Mouse (Mus musculus): Measurements from ENCODE around the gene Exog. TPM values are rescaled to one million over a fixed set of nuclear protein-coding genes. Genes with fewer than 3 reads are reported as not detected.
A peak's percentile ranks its signal among the peaks of the same experiment; 100 is the strongest.

Exog gene
- polyA plus RNA-seq, 1 experiment = 2.2 TPM

- H3K4me1 ChIP-seq (ENCODE audit: control insufficient read depth, insufficient read depth, low read length) = no peaks in the 10 kb centered on the region
- H3K27ac ChIP-seq (ENCODE audit: insufficient read depth, low read depth, low read length) = no peak overlapping the region
- H3K36me3 ChIP-seq (ENCODE audit: control insufficient read depth, insufficient read depth, low read length) = no peaks in the 10 kb centered on the region
- H3K4me3 ChIP-seq (ENCODE audit: insufficient read depth, low read depth, low read length) = no peak overlapping the region
- WGBS = 57% methylated on average over 7 of the region's 7 CpGs
- no peak for DNase-seq
- H3K27me3 ChIP-seq (replicated peaks; ENCODE audit: control insufficient read depth, insufficient read depth, low read length) = no peaks in the 10 kb centered on the region
- no peak for TF ChIP-seq CTCF (conservative IDR thresholded peaks at IDR 0.05; ENCODE audit: insufficient read depth, insufficient read length, low read depth, low read length)
- no peak for TF ChIP-seq POLR2A (IDR thresholded peaks at IDR 0.05; ENCODE audit: low read depth, low read length)
Observed at GRCm38 (mm10) chr9:119498885-119499284, 54.1 kb downstream of the Exog start.

- 95% methylated on average over 9 of the region's 9 CpGs for WGBS
- H3K4me3 ChIP-seq (ENCODE audit: insufficient read depth, low read depth, low read length) = no peak overlapping the region
- DNase-seq = no peak
- H3K27me3 ChIP-seq (replicated peaks; ENCODE audit: control insufficient read depth, insufficient read depth, low read length) = no peaks in the 10 kb centered on the region
- H3K4me1 ChIP-seq (ENCODE audit: control insufficient read depth, insufficient read depth, low read length) = no peaks in the 10 kb centered on the region
- no peak for TF ChIP-seq POLR2A (IDR thresholded peaks at IDR 0.05; ENCODE audit: low read depth, low read length)
- no peak for TF ChIP-seq CTCF (conservative IDR thresholded peaks at IDR 0.05; ENCODE audit: insufficient read depth, insufficient read length, low read depth, low read length)
- H3K36me3 ChIP-seq (ENCODE audit: control insufficient read depth, insufficient read depth, low read length) = no peaks in the 10 kb centered on the region
- no peak overlapping the region for H3K27ac ChIP-seq (ENCODE audit: insufficient read depth, low read depth, low read length)
Observed at GRCm38 (mm10) chr9:119503613-119504012, 58.9 kb downstream of the Exog start.

DNA sequence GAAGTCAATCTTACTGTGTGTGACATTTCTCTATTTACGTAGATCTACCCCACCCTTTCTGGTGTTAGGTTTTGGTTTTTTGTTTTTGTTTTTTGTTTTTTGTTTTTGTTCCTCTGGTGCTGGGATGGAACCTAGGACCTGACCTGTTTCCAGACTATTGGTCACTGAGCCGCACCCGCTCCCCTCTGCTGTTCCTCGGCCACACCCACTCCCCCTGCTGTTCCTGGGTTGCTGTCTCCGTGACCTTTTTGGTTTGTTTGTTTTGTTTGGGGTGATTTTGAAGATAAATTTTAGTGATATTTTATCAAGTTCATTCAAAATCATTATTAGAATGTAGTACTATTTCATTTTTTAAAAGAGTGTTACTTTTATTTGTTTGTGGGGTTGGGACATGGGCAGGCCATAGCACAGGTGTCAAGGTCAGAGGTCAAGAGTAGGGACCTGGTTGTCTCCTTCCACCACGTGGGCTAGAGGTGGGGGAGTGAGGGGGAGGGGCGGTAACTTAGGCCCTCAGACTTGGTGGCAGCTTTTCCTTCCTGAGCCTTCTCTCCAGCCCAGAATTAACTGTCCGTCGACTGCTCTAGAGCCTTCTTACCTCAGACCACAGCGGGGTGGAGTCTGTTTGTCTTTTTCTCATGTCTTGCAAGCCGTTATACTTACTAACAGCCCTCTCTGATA is 60.4 kb downstream of the Exog start:
- H3K27me3 ChIP-seq (replicated peaks; ENCODE audit: control insufficient read depth, insufficient read depth, low read length) = no peaks in the 10 kb centered on the region
- no peak for TF ChIP-seq CTCF (conservative IDR thresholded peaks at IDR 0.05; ENCODE audit: insufficient read depth, insufficient read length, low read depth, low read length)
- no peak for TF ChIP-seq POLR2A (IDR thresholded peaks at IDR 0.05; ENCODE audit: low read depth, low read length)
- H3K27ac ChIP-seq (ENCODE audit: insufficient read depth, low read depth, low read length) = no peak overlapping the region
- H3K4me1 ChIP-seq (ENCODE audit: control insufficient read depth, insufficient read depth, low read length) = no peaks in the 10 kb centered on the region
- H3K4me3 ChIP-seq (ENCODE audit: insufficient read depth, low read depth, low read length) = no peak overlapping the region
- WGBS = 61% methylated on average over 11 of the region's 11 CpGs
- no peak for DNase-seq
- no peaks in the 10 kb centered on the region for H3K36me3 ChIP-seq (ENCODE audit: control insufficient read depth, insufficient read depth, low read length)

GRCm38 (mm10) chr9:119510902-119511301 is 66.2 kb downstream of the Exog start:
- 61% methylated on average over 6 of the region's 6 CpGs for WGBS
- peak; percentile 65 for DNase-seq
- no peak for TF ChIP-seq POLR2A (IDR thresholded peaks at IDR 0.05; ENCODE audit: low read depth, low read length)
- no peak for TF ChIP-seq CTCF (conservative IDR thresholded peaks at IDR 0.05; ENCODE audit: insufficient read depth, insufficient read length, low read depth, low read length)
- H3K4me3 ChIP-seq (ENCODE audit: insufficient read depth, low read depth, low read length) = no peak overlapping the region
- no peaks in the 10 kb centered on the region for H3K36me3 ChIP-seq (ENCODE audit: control insufficient read depth, insufficient read depth, low read length)
- H3K4me1 ChIP-seq (ENCODE audit: control insufficient read depth, insufficient read depth, low read length) = no peaks in the 10 kb centered on the region
- no peak overlapping the region for H3K27ac ChIP-seq (ENCODE audit: insufficient read depth, low read depth, low read length)
- no peaks in the 10 kb centered on the region for H3K27me3 ChIP-seq (replicated peaks; ENCODE audit: control insufficient read depth, insufficient read depth, low read length)

GRCm38 (mm10) chr9:119512993-119513392 is 68.2 kb downstream of the Exog start:
- no peak overlapping the region for H3K4me3 ChIP-seq (ENCODE audit: insufficient read depth, low read depth, low read length)
- no peak for TF ChIP-seq POLR2A (IDR thresholded peaks at IDR 0.05; ENCODE audit: low read depth, low read length)
- TF ChIP-seq CTCF (conservative IDR thresholded peaks at IDR 0.05; ENCODE audit: insufficient read depth, insufficient read length, low read depth, low read length) = no peak
- no peak overlapping the region for H3K27ac ChIP-seq (ENCODE audit: insufficient read depth, low read depth, low read length)
- H3K4me1 ChIP-seq (ENCODE audit: control insufficient read depth, insufficient read depth, low read length) = no peaks in the 10 kb centered on the region
- no peaks in the 10 kb centered on the region for H3K27me3 ChIP-seq (replicated peaks; ENCODE audit: control insufficient read depth, insufficient read depth, low read length)
- DNase-seq = no peak
- H3K36me3 ChIP-seq (ENCODE audit: control insufficient read depth, insufficient read depth, low read length) = no peaks in the 10 kb centered on the region
- WGBS = 91% methylated on average over 9 of the region's 9 CpGs

GRCm38 (mm10) chr9:119513816-119514215 is 69.1 kb downstream of the Exog start:
- no peak overlapping the region for H3K4me3 ChIP-seq (ENCODE audit: insufficient read depth, low read depth, low read length)
- H3K36me3 ChIP-seq (ENCODE audit: control insufficient read depth, insufficient read depth, low read length) = no peaks in the 10 kb centered on the region
- WGBS = 88% methylated on average over 8 of the region's 8 CpGs
- TF ChIP-seq CTCF (conservative IDR thresholded peaks at IDR 0.05; ENCODE audit: insufficient read depth, insufficient read length, low read depth, low read length) = no peak
- TF ChIP-seq POLR2A (IDR thresholded peaks at IDR 0.05; ENCODE audit: low read depth, low read length) = no peak
- H3K27me3 ChIP-seq (replicated peaks; ENCODE audit: control insufficient read depth, insufficient read depth, low read length) = no peaks in the 10 kb centered on the region
- DNase-seq = no peak
- no peaks in the 10 kb centered on the region for H3K4me1 ChIP-seq (ENCODE audit: control insufficient read depth, insufficient read depth, low read length)
- H3K27ac ChIP-seq (ENCODE audit: insufficient read depth, low read depth, low read length) = no peak overlapping the region

DNA sequence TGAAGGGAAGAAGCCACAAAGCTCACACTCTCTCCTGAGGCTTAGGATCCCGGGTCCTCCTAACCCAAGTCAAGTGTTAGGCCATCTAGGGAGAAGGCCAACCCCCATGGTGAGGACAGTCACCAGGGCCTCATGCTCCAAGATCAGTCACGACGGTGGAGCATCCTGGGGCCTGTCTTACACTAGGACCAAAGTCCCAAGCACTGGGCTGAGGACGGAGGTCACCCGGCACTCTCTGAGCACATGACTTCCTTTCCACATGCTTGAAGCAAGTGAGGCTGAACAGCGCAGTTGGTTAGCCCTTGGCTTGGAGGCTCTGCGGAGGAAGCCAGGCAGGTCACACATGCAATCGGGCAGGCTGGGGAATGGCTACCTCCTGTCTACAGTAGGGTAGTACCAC is 70.2 kb downstream of the Exog start:
- no peak overlapping the region for H3K27ac ChIP-seq (ENCODE audit: insufficient read depth, low read depth, low read length)
- H3K36me3 ChIP-seq (ENCODE audit: control insufficient read depth, insufficient read depth, low read length) = no peaks in the 10 kb centered on the region
- DNase-seq = peak; percentile 84
- H3K4me3 ChIP-seq (ENCODE audit: insufficient read depth, low read depth, low read length) = no peak overlapping the region
- WGBS = 54% methylated on average over 8 of the region's 8 CpGs
- H3K4me1 ChIP-seq (ENCODE audit: control insufficient read depth, insufficient read depth, low read length) = no peaks in the 10 kb centered on the region
- TF ChIP-seq CTCF (conservative IDR thresholded peaks at IDR 0.05; ENCODE audit: insufficient read depth, insufficient read length, low read depth, low read length) (no peak), POLR2A (IDR thresholded peaks at IDR 0.05; ENCODE audit: low read depth, low read length) (no peak)
- H3K27me3 ChIP-seq (replicated peaks; ENCODE audit: control insufficient read depth, insufficient read depth, low read length) = no peaks in the 10 kb centered on the region

Other genes with a start within 250 kb of the Exog start
- 156 and 213 TPM in 2 replicates for gene Slc22a13, start 235.8 kb upstream of the Exog start, polyA plus RNA-seq (2012; rRNA removed)
- 16.2 and 16.3 TPM in 2 replicates for gene Oxsr1, start 122.5 kb upstream of the Exog start, polyA plus RNA-seq (2012; rRNA removed)
- 229 and 272 TPM in 2 replicates for gene Acaa1a, start 105.3 kb upstream of the Exog start, polyA plus RNA-seq (2012; rRNA removed)
- gene Myd88, start 103.5 kb upstream of the Exog start, polyA plus RNA-seq (2012; rRNA removed) = 16.4 and 17.4 TPM in 2 replicates
- 449 and 451 TPM in 2 replicates for gene Xylb, start 87.6 kb upstream of the Exog start, polyA plus RNA-seq (2012; rRNA removed)
- gene Slc22a14, start 79.4 kb upstream of the Exog start, polyA plus RNA-seq (2012; rRNA removed) = 1.7 and 2.1 TPM in 2 replicates
- 6.2 and 7.7 TPM in 2 replicates for gene Acvr2b, start 42.8 kb upstream of the Exog start, polyA plus RNA-seq (2012; rRNA removed)
- gene Scn5a, start 134.1 kb downstream of the Exog start, polyA plus RNA-seq (2012; rRNA removed) = 0.72 and 1.0 TPM in 2 replicates